Mouse (Mus musculus): ENCODE measurements around the gene Rpsa.

Rpsa gene

GRCm38 (mm10) chr9:120174436-120175137 is 47.1 kb downstream of the Rpsa start:
- DNase-seq, result no peak

- DNase-seq, result no peak
These were observed 51.3 kb downstream of the Rpsa start for GRCm38 (mm10) chr9:120178813-120179212.
